Mouse (Mus musculus) lung, adult 2 months (tissue): ENCODE results near the gene Capn2. TPM values are rescaled to one million over a fixed set of nuclear protein-coding genes. Genes with fewer than 3 reads are reported as not detected.

Experiments used
- DNase-seq: peaks from one replicate; pipeline ENCODE4 v3.0.0; 2022
- H3K4me1 ChIP-seq: fragments of 200-500 bp; 2 replicates; pipeline ENCODE4 v1.6.1; 2011; ENCODE audit warnings: low read length; ENCODE audit not compliant: control insufficient read depth, insufficient read depth
- H3K4me3 ChIP-seq: fragments of 200-500 bp; replicated peaks from 2 replicates; pipeline ENCODE3; 2011; ENCODE audit warnings: low read depth, mild to moderate bottlenecking, control low read depth, low read length; ENCODE audit errors: extremely low read depth
- CTCF ChIP-seq: fragments of 200-500 bp; IDR thresholded peaks from 2 replicates; pipeline ENCODE4 v1.5.1; 2011; ENCODE audit warnings: mild to moderate bottlenecking, low read length, control low read depth; ENCODE audit not compliant: insufficient read depth
- POLR2A ChIP-seq: fragments of 200-500 bp; IDR thresholded peaks from 2 replicates; pipeline ENCODE4 v1.6.1; 2011; ENCODE audit warnings: low read depth, mild to moderate bottlenecking, control low read depth, low read length, borderline replicate concordance; ENCODE audit errors: extremely low read depth
- WGBS: fragments of 180-500 bp; shearing (Covaris S2); methylation state at CpG from one replicate; pipeline ENCODE4 v1.1.7; 2018; 5-methylcytosine and 5-hydroxymethylcytosine counted together
- polyA plus RNA-seq: library from polyadenylated mRNA; depleted of rRNA; stranded (reverse); fragments of >200 nt; gene quantifications from 2 replicates; pipeline ENCODE4 v1.2.3, GENCODE M21; 2012

Gene Capn2
- polyA plus RNA-seq, 1 experiment: 69.0 TPM

- no peak for DNase-seq
- Histone ChIP-seq H3K4me3 (peak overlapping the region; percentile 95), H3K4me1 (peaks cover 41% of the 10 kb centered on the region)
- TF ChIP-seq CTCF (no peak), POLR2A (no peak)
- 1% methylated on average over 10 of the region's 10 CpGs for WGBS
These were observed 236 bp upstream of the Capn2 start for GRCm38 (mm10) chr1:182517677-182518011.

DNA sequence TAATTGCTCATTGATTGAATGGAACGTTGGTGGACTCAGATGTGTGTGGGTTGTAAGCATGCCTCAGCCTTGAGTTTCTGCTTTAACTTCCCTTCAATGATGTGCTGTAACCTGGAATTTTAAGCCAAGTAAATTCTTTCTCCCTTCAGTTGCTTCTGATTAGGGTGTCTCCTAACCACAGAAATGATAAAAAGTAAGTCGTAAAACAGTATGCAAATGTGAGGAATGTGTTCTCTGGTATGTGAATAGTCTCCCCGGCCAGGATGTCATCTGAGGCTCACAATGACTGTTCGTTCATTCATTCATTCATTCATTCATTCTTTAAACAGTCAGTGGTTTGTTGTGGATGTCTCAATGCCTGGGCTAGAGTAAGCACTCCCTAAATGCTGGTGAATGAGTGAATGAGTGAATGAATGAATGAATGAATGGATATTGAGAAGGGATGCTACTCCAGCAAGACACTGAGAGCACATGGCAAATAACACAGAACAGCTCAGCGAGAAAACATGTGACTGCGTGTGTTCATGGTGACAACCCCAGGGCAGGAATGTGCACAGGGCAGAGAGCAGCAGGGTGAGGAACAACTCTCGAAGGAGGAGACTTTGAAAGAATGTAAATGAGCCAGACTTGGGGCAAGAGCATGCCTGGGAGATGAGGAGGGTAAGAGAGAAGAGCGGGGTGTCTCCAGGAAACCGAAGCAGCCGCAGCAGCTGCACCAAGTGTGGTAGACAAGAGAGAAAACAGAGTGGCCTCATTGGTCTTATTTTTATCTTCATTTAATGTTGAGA, 2.4 kb downstream of the Capn2 start:
- H3K4me3 ChIP-seq: no peak overlapping the region
- no peak for TF ChIP-seq POLR2A
- TF ChIP-seq CTCF: no peak
- DNase-seq: no peak
- WGBS: 67% methylated on average over 10 of the region's 10 CpGs
- H3K4me1 ChIP-seq: peaks cover 41% of the 10 kb centered on the region

GRCm38 (mm10) chr1:182513714-182514113, 3.7 kb downstream of the Capn2 start:
- 73% methylated on average over 5 of the region's 5 CpGs for WGBS
- TF ChIP-seq POLR2A (no peak), CTCF (no peak)

GRCm38 (mm10) chr1:182512901-182513410, 4.5 kb downstream of the Capn2 start:
- peaks cover 36% of the 10 kb centered on the region for H3K4me1 ChIP-seq
- no peak overlapping the region for H3K4me3 ChIP-seq
- 44% methylated on average over 5 of the region's 5 CpGs for WGBS
- no peak for DNase-seq
- TF ChIP-seq POLR2A: no peak
- TF ChIP-seq CTCF: no peak

More at GRCm38 (mm10) chr1:182513714-182514113, 3.7 kb downstream of the Capn2 start:
- H3K4me1 ChIP-seq: peaks cover 38% of the 10 kb centered on the region
- H3K4me3 ChIP-seq: no peak overlapping the region
- DNase-seq: no peak

DNA sequence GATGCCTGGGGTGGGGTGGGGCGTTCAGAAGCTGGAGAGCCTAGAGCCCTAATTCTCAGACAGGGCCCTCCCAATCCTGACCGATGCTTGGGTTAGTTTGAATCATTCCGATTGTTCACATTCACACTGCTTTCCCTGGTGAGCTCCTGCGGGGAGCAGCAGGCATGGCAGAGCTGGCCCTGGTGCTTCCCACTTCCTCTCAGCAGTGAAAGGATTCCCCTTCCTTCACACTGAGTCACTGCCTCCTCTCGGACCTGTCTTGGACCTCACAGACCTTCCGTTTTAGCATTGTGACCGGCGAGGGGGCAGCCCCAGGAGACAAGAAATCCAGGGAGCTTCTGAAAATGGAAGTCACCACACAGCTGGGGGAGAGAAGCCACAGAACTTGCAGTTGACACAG, 5.6 kb downstream of the Capn2 start:
- no peak for DNase-seq
- WGBS: 50% methylated on average over 8 of the region's 8 CpGs
- no peak overlapping the region for H3K4me3 ChIP-seq
- H3K4me1 ChIP-seq: peaks cover 34% of the 10 kb centered on the region
- TF ChIP-seq CTCF (no peak), POLR2A (no peak)

- Histone ChIP-seq H3K4me3 (no peak overlapping the region), H3K4me1 (peaks cover 38% of the 10 kb centered on the region)
- TF ChIP-seq CTCF: no peak
- no peak for TF ChIP-seq POLR2A
- WGBS: 56% methylated on average over 2 of the region's 2 CpGs
- no peak for DNase-seq
These were observed 6.3 kb downstream of the Capn2 start for GRCm38 (mm10) chr1:182511073-182511472.

DNA sequence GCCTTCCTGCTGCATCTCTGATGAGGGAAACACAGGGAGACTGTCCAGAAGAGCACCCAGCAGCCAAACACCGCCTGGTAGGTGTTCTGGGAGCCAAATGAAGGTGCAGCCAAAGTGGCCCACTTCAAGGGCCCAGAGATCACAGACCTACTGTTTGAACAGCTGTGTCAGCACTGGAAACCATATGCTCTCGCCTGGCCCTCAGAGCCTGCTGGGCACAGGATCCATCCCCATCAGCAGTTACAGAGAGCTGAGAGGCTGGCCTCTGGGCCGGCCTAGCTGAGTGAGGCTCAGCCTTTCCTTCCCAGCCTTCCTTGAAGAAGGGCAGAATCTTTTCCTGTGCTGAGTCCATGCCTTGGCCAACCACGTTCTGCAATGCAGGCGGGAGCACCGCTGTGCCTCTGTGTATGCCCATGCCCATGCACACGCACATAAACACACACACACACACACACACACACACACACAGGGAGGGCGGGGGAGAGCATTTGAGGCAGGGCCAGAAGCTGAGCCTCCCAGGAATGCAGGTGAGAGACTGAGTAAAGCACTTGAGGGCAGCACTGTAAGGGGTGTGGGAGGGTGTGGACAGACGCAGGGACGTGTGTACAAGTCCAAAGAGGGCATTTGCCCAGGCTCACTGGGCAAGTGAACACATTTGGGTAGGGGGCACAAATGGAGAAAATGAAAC, 8.2 kb downstream of the Capn2 start:
- H3K4me3 ChIP-seq: no peak overlapping the region
- H3K4me1 ChIP-seq: peaks cover 40% of the 10 kb centered on the region
- WGBS: 49% methylated on average over 10 of the region's 10 CpGs
- TF ChIP-seq POLR2A (0 out of 2 replicates have a peak, but pooled peaks have one; percentile 5), CTCF (no peak)
- peak; percentile 68 for DNase-seq

DNA sequence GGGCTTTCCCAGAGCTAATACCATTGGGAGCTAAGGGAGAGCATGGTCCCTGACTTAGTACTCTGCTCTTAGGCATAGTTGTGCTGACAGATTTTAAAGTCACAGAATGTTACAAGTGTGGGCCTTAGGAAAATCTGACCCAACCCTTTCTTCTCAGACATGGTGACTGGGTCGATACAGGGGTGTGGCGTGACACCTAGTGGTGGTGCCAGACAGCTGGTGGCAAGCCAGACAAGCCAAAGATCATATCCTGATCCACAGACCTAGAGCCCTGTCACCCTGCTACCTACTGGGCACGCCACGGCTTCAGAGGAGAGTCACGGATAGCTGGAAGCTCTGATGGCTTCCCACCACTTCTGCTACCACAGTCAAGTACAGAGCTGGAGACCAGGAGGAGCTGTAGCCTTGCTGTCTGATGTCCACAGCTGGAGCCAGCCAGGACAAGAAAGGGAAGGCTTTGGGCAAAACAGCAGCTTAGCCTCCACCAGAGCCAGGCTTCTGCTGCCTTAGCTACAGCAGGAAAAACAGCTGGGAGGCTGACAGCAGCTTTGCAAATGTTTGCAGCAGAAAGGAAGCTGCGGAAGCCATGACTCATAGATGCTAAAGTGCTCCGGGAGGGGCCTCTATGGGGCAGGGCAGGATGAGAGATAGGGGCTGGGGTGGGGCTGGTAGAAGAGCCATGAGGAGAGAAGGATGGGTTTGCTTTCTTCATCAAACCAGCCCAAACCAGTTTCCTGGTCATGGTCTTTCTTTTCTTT, 11.0 kb downstream of the Capn2 start:
- peak; percentile 59 for DNase-seq
- TF ChIP-seq POLR2A: peak; percentile 52; the same call in 1 of the 2 replicates
- peak; percentile 59 for TF ChIP-seq CTCF
- H3K4me3 ChIP-seq: no peak overlapping the region
- peaks cover 44% of the 10 kb centered on the region for H3K4me1 ChIP-seq
- WGBS: 11% methylated on average over 7 of the region's 7 CpGs

- Histone ChIP-seq H3K4me1 (peaks cover 50% of the 10 kb centered on the region), H3K4me3 (no peak overlapping the region)
- TF ChIP-seq POLR2A (no peak), CTCF (no peak)
- no peak for DNase-seq
- WGBS: 73% methylated on average over 3 of the region's 3 CpGs
These were observed 12.1 kb downstream of the Capn2 start for GRCm38 (mm10) chr1:182505291-182505690.
